Mouse (Mus musculus): ENCODE results near the gene Kmt2e. TPM values are rescaled to one million over a fixed set of nuclear protein-coding genes. Genes with fewer than 3 reads are reported as not detected.

The Kmt2e gene
- polyA plus RNA-seq, 1 experiment: 40.3 TPM

GRCm38 (mm10) chr5:23406405-23406745 is 27.9 kb upstream of the Kmt2e start:
- Histone ChIP-seq H3K36me3 (ENCODE audit: control insufficient read depth, insufficient read depth, low read length, poor library complexity, severe bottlenecking) (no peaks in the 10 kb centered on the region), H3K9me3 (replicated peaks; ENCODE audit: control insufficient read depth, insufficient read depth, low read length, poor library complexity, severe bottlenecking) (peaks cover 10% of the 10 kb centered on the region), H3K9ac (ENCODE audit: low read depth, poor library complexity, severe bottlenecking) (no peak overlapping the region), H3K27ac (ENCODE audit: insufficient read depth, low read length) (no peak overlapping the region), H3K4me3 (ENCODE audit: low read depth, low read length) (no peak overlapping the region), H3K4me1 (ENCODE audit: control insufficient read depth, insufficient read depth, low read length) (peaks cover 6% of the 10 kb centered on the region), H3K27me3 (ENCODE audit: control insufficient read depth, insufficient read depth, low read length, poor library complexity, severe bottlenecking) (no peaks in the 10 kb centered on the region)
- no peak for TF ChIP-seq CTCF (IDR thresholded peaks at IDR 0.05; ENCODE audit: low read depth, low read length)
- no peak for TF ChIP-seq EP300 (IDR thresholded peaks at IDR 0.05; ENCODE audit: insufficient read depth, low read depth, low read length)
- TF ChIP-seq POLR2A (IDR thresholded peaks at IDR 0.05; ENCODE audit: insufficient read depth, low read length): no peak

- no peaks in the 10 kb centered on the region; the same call in 1 of the 2 replicates for H3K36me3 ChIP-seq (ENCODE audit: control insufficient read depth, insufficient read depth, low read length, poor library complexity, severe bottlenecking)
Measured at GRCm38 (mm10) chr5:23408106-23408505, 26.1 kb upstream of the Kmt2e start.

GRCm38 (mm10) chr5:23410040-23410717 is 24.1 kb upstream of the Kmt2e start:
- TF ChIP-seq EP300 (IDR thresholded peaks at IDR 0.05; ENCODE audit: insufficient read depth, low read depth, low read length) (no peak), POLR2A (IDR thresholded peaks at IDR 0.05; ENCODE audit: insufficient read depth, low read length) (no peak), CTCF (IDR thresholded peaks at IDR 0.05; ENCODE audit: low read depth, low read length) (no peak)
- Histone ChIP-seq H3K27ac (ENCODE audit: insufficient read depth, low read length) (no peak overlapping the region; the same call in none of the 2 replicates), H3K27me3 (ENCODE audit: control insufficient read depth, insufficient read depth, low read length, poor library complexity, severe bottlenecking) (no peaks in the 10 kb centered on the region), H3K9ac (ENCODE audit: low read depth, poor library complexity, severe bottlenecking) (peak overlapping the region; percentile 43; the same call in 1 of the 2 replicates), H3K36me3 (ENCODE audit: control insufficient read depth, insufficient read depth, low read length, poor library complexity, severe bottlenecking) (no peaks in the 10 kb centered on the region; the same call in 1 of the 2 replicates), H3K4me3 (ENCODE audit: low read depth, low read length) (no peak overlapping the region), H3K4me1 (ENCODE audit: control insufficient read depth, insufficient read depth, low read length) (peaks cover 10% of the 10 kb centered on the region), H3K9me3 (replicated peaks; ENCODE audit: control insufficient read depth, insufficient read depth, low read length, poor library complexity, severe bottlenecking) (peaks cover 2% of the 10 kb centered on the region)

More at GRCm38 (mm10) chr5:23408106-23408505, 26.1 kb upstream of the Kmt2e start:
- no peak for TF ChIP-seq CTCF (IDR thresholded peaks at IDR 0.05; ENCODE audit: low read depth, low read length)
- Histone ChIP-seq H3K4me3 (ENCODE audit: low read depth, low read length) (no peak overlapping the region), H3K27me3 (ENCODE audit: control insufficient read depth, insufficient read depth, low read length, poor library complexity, severe bottlenecking) (no peaks in the 10 kb centered on the region), H3K9ac (ENCODE audit: low read depth, poor library complexity, severe bottlenecking) (no peak overlapping the region), H3K9me3 (replicated peaks; ENCODE audit: control insufficient read depth, insufficient read depth, low read length, poor library complexity, severe bottlenecking) (peaks cover 10% of the 10 kb centered on the region), H3K4me1 (ENCODE audit: control insufficient read depth, insufficient read depth, low read length) (peaks cover 10% of the 10 kb centered on the region), H3K27ac (ENCODE audit: insufficient read depth, low read length) (peak overlapping the region; percentile 81)

- Histone ChIP-seq H3K27ac (ENCODE audit: insufficient read depth, low read length) (no peak overlapping the region), H3K4me1 (ENCODE audit: control insufficient read depth, insufficient read depth, low read length) (peaks cover 10% of the 10 kb centered on the region), H3K9ac (ENCODE audit: low read depth, poor library complexity, severe bottlenecking) (no peak overlapping the region), H3K27me3 (ENCODE audit: control insufficient read depth, insufficient read depth, low read length, poor library complexity, severe bottlenecking) (no peaks in the 10 kb centered on the region), H3K4me3 (ENCODE audit: low read depth, low read length) (no peak overlapping the region), H3K36me3 (ENCODE audit: control insufficient read depth, insufficient read depth, low read length, poor library complexity, severe bottlenecking) (no peaks in the 10 kb centered on the region; the same call in 1 of the 2 replicates), H3K9me3 (replicated peaks; ENCODE audit: control insufficient read depth, insufficient read depth, low read length, poor library complexity, severe bottlenecking) (no peaks in the 10 kb centered on the region)
- TF ChIP-seq EP300 (IDR thresholded peaks at IDR 0.05; ENCODE audit: insufficient read depth, low read depth, low read length): no peak
- no peak for TF ChIP-seq POLR2A (IDR thresholded peaks at IDR 0.05; ENCODE audit: insufficient read depth, low read length)
- no peak for TF ChIP-seq CTCF (IDR thresholded peaks at IDR 0.05; ENCODE audit: low read depth, low read length)
Measured at GRCm38 (mm10) chr5:23410718-23411101, 23.5 kb upstream of the Kmt2e start.

- H3K27ac ChIP-seq (ENCODE audit: insufficient read depth, low read length): no peak overlapping the region
- no peaks in the 10 kb centered on the region for H3K27me3 ChIP-seq (ENCODE audit: control insufficient read depth, insufficient read depth, low read length, poor library complexity, severe bottlenecking)
- no peaks in the 10 kb centered on the region; the same call in 1 of the 2 replicates for H3K36me3 ChIP-seq (ENCODE audit: control insufficient read depth, insufficient read depth, low read length, poor library complexity, severe bottlenecking)
- TF ChIP-seq CTCF (IDR thresholded peaks at IDR 0.05; ENCODE audit: low read depth, low read length) (no peak), EP300 (IDR thresholded peaks at IDR 0.05; ENCODE audit: insufficient read depth, low read depth, low read length) (no peak), POLR2A (IDR thresholded peaks at IDR 0.05; ENCODE audit: insufficient read depth, low read length) (no peak)
- no peaks in the 10 kb centered on the region for H3K9me3 ChIP-seq (replicated peaks; ENCODE audit: control insufficient read depth, insufficient read depth, low read length, poor library complexity, severe bottlenecking)
- no peak overlapping the region for H3K4me3 ChIP-seq (ENCODE audit: low read depth, low read length)
- peaks cover 10% of the 10 kb centered on the region for H3K4me1 ChIP-seq (ENCODE audit: control insufficient read depth, insufficient read depth, low read length)
- H3K9ac ChIP-seq (ENCODE audit: low read depth, poor library complexity, severe bottlenecking): no peak overlapping the region
Measured at GRCm38 (mm10) chr5:23411640-23412039, 22.6 kb upstream of the Kmt2e start.

GRCm38 (mm10) chr5:23412247-23412948 is 21.8 kb upstream of the Kmt2e start:
- Histone ChIP-seq H3K4me3 (ENCODE audit: low read depth, low read length) (no peak overlapping the region), H3K9me3 (replicated peaks; ENCODE audit: control insufficient read depth, insufficient read depth, low read length, poor library complexity, severe bottlenecking) (no peaks in the 10 kb centered on the region), H3K4me1 (ENCODE audit: control insufficient read depth, insufficient read depth, low read length) (peaks cover 11% of the 10 kb centered on the region), H3K36me3 (ENCODE audit: control insufficient read depth, insufficient read depth, low read length, poor library complexity, severe bottlenecking) (no peaks in the 10 kb centered on the region; the same call in 1 of the 2 replicates), H3K9ac (ENCODE audit: low read depth, poor library complexity, severe bottlenecking) (no peak overlapping the region), H3K27ac (ENCODE audit: insufficient read depth, low read length) (peak overlapping the region; percentile 81), H3K27me3 (ENCODE audit: control insufficient read depth, insufficient read depth, low read length, poor library complexity, severe bottlenecking) (no peaks in the 10 kb centered on the region)
- TF ChIP-seq POLR2A (IDR thresholded peaks at IDR 0.05; ENCODE audit: insufficient read depth, low read length) (no peak), EP300 (IDR thresholded peaks at IDR 0.05; ENCODE audit: insufficient read depth, low read depth, low read length) (no peak), CTCF (IDR thresholded peaks at IDR 0.05; ENCODE audit: low read depth, low read length) (no peak)
